Mouse (Mus musculus): Measurements from ENCODE around the gene Trmt61a.

GRCm38 (mm10) chr12:111663228-111664143 is 14.4 kb upstream of the Trmt61a start:
- TF ChIP-seq CTCF (conservative IDR thresholded peaks at IDR 0.05; ENCODE audit: low read length): no peak
- no peak for TF ChIP-seq NANOG (IDR thresholded peaks at IDR 0.05; ENCODE audit: borderline replicate concordance, low read length)

All from E14TG2a.4 (cell line).